Mouse (Mus musculus) heart, adult 2 months (tissue): ENCODE data around the gene Tnrc18.

Source experiments
- CTCF ChIP-seq: fragments of 200-600 bp; IDR thresholded peaks from 2 replicates; pipeline ENCODE4 v1.8.1; 2022; ENCODE audit warnings: antibody characterized with exemption, mild to moderate bottlenecking, moderate library complexity
- EP300 ChIP-seq: fragments of 200-500 bp; IDR thresholded peaks from 2 replicates; pipeline ENCODE4 v1.6.1; 2011; ENCODE audit warnings: low read depth, low read length, control low read depth; ENCODE audit not compliant: insufficient read depth

DNA sequence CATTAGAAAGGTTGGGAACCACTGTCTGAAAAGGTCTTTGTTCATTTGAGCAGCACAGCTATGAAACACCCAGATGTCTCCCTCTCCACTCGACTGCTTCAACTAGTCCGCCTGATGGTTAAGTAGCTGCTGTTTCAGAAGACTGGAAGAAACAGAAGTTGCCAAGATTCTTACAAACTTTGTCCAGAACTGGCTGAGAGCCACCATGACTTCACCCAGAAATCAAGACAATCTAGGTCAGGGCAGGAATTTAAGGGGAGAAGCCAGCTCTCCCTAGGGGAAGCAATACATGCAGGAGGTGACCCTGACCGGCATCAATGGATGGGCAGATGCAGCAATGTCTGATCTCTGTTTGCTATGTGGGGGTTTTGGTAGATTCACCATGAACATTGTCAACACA lies 135.6 kb downstream of the Tnrc18 start:
- TF ChIP-seq EP300 (no peak), CTCF (no peak)
